Mouse (Mus musculus) heart, postnatal 0 days (tissue): ENCODE results near the gene Armh3.

Experiments used
- CTCF ChIP-seq: IDR thresholded peaks from 2 replicates; pipeline ENCODE4 v1.5.1; 2016; ENCODE audit warnings: antibody characterized with exemption, control low read depth, low read depth
- EP300 ChIP-seq: IDR thresholded peaks from 2 replicates; pipeline ENCODE4 v1.6.1; 2016; ENCODE audit warnings: antibody characterized with exemption, low read depth

- TF ChIP-seq CTCF, result no peak
- TF ChIP-seq EP300, result no peak
Observed at GRCm38 (mm10) chr19:45997365-45997764, 923 bp downstream of the Armh3 start.
